Mouse (Mus musculus) hindbrain, embryonic 14.5 days (tissue): Measurements from ENCODE around the gene Hsd11b2. TPM values are rescaled to one million over a fixed set of nuclear protein-coding genes. Genes with fewer than 3 reads are reported as not detected.

Source experiments
- ATAC-seq: fragments of 200-750 bp; cut with Nextera tagmentation; 2 replicates; pipeline ENCODE4 v1.8.0; 2017; ENCODE audit warnings: moderate number of reproducible peaks, mild to moderate bottlenecking, moderate TSS enrichment, moderate library complexity; ENCODE audit not compliant: low FRiP score
- DNase-seq: peaks from one replicate; pipeline ENCODE4 v3.0.0-alpha.2; 2015; ENCODE audit warnings: low spot score
- H3K27ac ChIP-seq: fragments of 300-500 bp; sonication (generic); 2 replicates; pipeline ENCODE4 v1.5.1; 2014; ENCODE audit warnings: mild to moderate bottlenecking, moderate library complexity
- H3K27me3 ChIP-seq: fragments of 300-500 bp; sonication (generic); 2 replicates; pipeline ENCODE4 v1.6.1; 2014; ENCODE audit warnings: mild to moderate bottlenecking, low read length, mixed read lengths; ENCODE audit not compliant: control insufficient read depth, insufficient read depth
- H3K36me3 ChIP-seq: fragments of 300-500 bp; sonication (generic); replicated peaks from 2 replicates; pipeline ENCODE4 v1.6.1; 2014; ENCODE audit not compliant: control insufficient read depth, insufficient read depth
- H3K4me1 ChIP-seq: fragments of 300-500 bp; sonication (generic); replicated peaks from 2 replicates; pipeline ENCODE4 v1.6.1; 2014; ENCODE audit warnings: antibody characterized with exemption, low read length, mixed read lengths; ENCODE audit not compliant: control insufficient read depth, insufficient read depth
- H3K4me2 ChIP-seq: fragments of 300-500 bp; sonication (generic); replicated peaks from 2 replicates; pipeline ENCODE4 v1.6.1; 2014; ENCODE audit warnings: mild to moderate bottlenecking, moderate library complexity
- H3K4me3 ChIP-seq: fragments of 300-500 bp; sonication (generic); replicated peaks from 2 replicates; pipeline ENCODE4 v1.5.1; 2014; ENCODE audit warnings: mild to moderate bottlenecking, low read length
- H3K9ac ChIP-seq: fragments of 300-500 bp; sonication (generic); 2 replicates; pipeline ENCODE4 v1.6.1; 2014
- H3K9me3 ChIP-seq: fragments of 300-500 bp; sonication (generic); 2 replicates; pipeline ENCODE4 v1.6.1; 2016; ENCODE audit warnings: low read length; ENCODE audit not compliant: control insufficient read depth
- WGBS: fragments of 180-500 bp; shearing (Covaris S2); extraction: QIAGEN DNeasy Blood & Tissue Kit; methylation state at CpG from one replicate; pipeline ENCODE4 v1.1.7; 2014; 5-methylcytosine and 5-hydroxymethylcytosine counted together
- polyA plus RNA-seq: library from polyadenylated mRNA; unstranded; fragments of >200 nt; fragmentation: Nextera tagmentation; extraction: Ambion mirVana; gene quantifications from 2 replicates; pipeline ENCODE4 v1.2.1, GENCODE M21; 2014

Gene Hsd11b2
- polyA plus RNA-seq, 1 experiment from 2014 or later: 6.1 TPM

- no peak for DNase-seq
- Histone ChIP-seq H3K4me1 (no peaks in the 10 kb centered on the region), H3K4me3 (no peak overlapping the region), H3K4me2 (no peak overlapping the region), H3K9ac (no peak overlapping the region), H3K27ac (0 out of 2 replicates have a peak overlapping the region, but pooled peaks have one; percentile 4), H3K27me3 (no peaks in the 10 kb centered on the region), H3K9me3 (no peaks in the 10 kb centered on the region), H3K36me3 (peaks cover 10% of the 10 kb centered on the region; the same call in 1 of the 2 replicates)
- no peak for ATAC-seq
- WGBS: 88% methylated on average over 3 of the region's 3 CpGs
Observed at GRCm38 (mm10) chr8:105545249-105545648, 26.7 kb downstream of the Hsd11b2 start.

DNA sequence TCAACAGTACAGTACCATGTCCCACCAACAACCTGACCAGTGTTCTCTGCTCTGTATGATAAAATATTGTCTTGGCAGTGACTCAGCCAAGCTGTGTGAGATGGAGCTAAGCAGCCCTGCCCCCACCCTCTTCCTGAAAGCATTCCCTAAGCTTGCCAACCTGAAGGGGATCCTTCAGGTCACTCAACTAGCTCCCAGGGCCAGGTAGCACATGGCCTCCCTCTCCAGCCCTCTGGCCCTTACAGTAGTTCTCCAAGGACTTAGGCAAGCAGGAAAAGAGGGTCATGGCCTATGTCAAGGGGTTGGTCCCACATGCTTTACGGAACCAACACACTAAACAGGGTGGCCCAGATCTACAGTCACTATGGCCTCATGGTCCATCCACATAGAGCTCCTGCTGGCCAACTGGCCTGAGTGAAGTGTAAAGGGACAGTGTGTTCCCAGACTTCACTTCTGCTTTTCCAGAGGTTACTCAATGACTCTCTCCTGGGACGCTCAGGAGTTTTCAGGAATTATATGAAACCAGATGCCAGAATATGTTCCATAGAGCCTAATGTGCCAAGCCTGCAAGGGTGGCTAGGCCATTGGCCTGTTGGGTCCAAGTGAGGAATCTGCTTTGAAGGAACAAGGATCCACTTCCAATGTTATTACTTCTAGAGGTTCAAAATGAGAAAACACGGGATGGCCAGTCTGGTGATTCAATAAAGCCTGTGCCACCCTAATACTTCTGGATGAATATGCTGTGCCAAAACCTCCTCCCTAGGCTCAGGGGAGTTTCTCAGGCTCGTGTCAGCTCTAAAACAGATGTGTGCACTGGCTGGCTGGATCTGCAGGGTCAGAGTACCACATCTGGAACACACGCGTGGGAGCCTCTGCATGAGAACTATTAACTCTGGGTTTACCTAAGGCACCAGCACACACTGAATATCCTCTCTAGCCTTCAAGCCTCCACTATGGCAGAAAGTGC, 28.1 kb downstream of the Hsd11b2 start:
- Histone ChIP-seq H3K27ac (no peak overlapping the region), H3K36me3 (peaks cover 9% of the 10 kb centered on the region; the same call in 1 of the 2 replicates), H3K4me1 (no peaks in the 10 kb centered on the region), H3K4me3 (no peak overlapping the region), H3K9ac (no peak overlapping the region), H3K4me2 (no peak overlapping the region), H3K9me3 (no peaks in the 10 kb centered on the region), H3K27me3 (no peaks in the 10 kb centered on the region)
- DNase-seq (no peak), ATAC-seq (no peak)
- 88% methylated on average over 6 of the region's 6 CpGs for WGBS

GRCm38 (mm10) chr8:105549506-105549905, 31.0 kb downstream of the Hsd11b2 start:
- WGBS: 93% methylated on average over 1 of the region's 1 CpGs
- ATAC-seq (no peak), DNase-seq (no peak)
- Histone ChIP-seq H3K4me2 (no peak overlapping the region), H3K9me3 (no peaks in the 10 kb centered on the region), H3K27me3 (no peaks in the 10 kb centered on the region), H3K9ac (no peak overlapping the region), H3K27ac (no peak overlapping the region), H3K4me3 (no peak overlapping the region), H3K36me3 (0 out of 2 replicates have a peak, but pooled peaks cover 4% of the 10 kb centered on the region), H3K4me1 (no peaks in the 10 kb centered on the region)

- Histone ChIP-seq H3K9me3 (no peaks in the 10 kb centered on the region), H3K27ac (no peak overlapping the region), H3K27me3 (no peaks in the 10 kb centered on the region), H3K4me3 (no peak overlapping the region), H3K9ac (no peak overlapping the region), H3K36me3 (0 out of 2 replicates have a peak, but pooled peaks cover 4% of the 10 kb centered on the region), H3K4me1 (no peaks in the 10 kb centered on the region), H3K4me2 (no peak overlapping the region)
- 76% methylated on average over 2 of the region's 2 CpGs for WGBS
- DNase-seq (no peak), ATAC-seq (no peak)
Observed at GRCm38 (mm10) chr8:105550083-105550482, 31.5 kb downstream of the Hsd11b2 start.

- no peak overlapping the region for H3K27ac ChIP-seq
- no peak for DNase-seq
- no peak overlapping the region for H3K9ac ChIP-seq
- H3K27me3 ChIP-seq: no peaks in the 10 kb centered on the region
- H3K9me3 ChIP-seq: no peaks in the 10 kb centered on the region
- H3K4me3 ChIP-seq: no peak overlapping the region
- no peak for ATAC-seq
- WGBS: 91% methylated on average over 2 of the region's 2 CpGs
- H3K36me3 ChIP-seq: 0 out of 2 replicates have a peak, but pooled peaks cover 4% of the 10 kb centered on the region
- H3K4me2 ChIP-seq: no peak overlapping the region
- H3K4me1 ChIP-seq: no peaks in the 10 kb centered on the region
Observed at GRCm38 (mm10) chr8:105552032-105552431, 33.5 kb downstream of the Hsd11b2 start.

- WGBS: 83% methylated on average over 1 of the region's 1 CpGs
Observed at GRCm38 (mm10) chr8:105552824-105553223, 34.3 kb downstream of the Hsd11b2 start.

DNA sequence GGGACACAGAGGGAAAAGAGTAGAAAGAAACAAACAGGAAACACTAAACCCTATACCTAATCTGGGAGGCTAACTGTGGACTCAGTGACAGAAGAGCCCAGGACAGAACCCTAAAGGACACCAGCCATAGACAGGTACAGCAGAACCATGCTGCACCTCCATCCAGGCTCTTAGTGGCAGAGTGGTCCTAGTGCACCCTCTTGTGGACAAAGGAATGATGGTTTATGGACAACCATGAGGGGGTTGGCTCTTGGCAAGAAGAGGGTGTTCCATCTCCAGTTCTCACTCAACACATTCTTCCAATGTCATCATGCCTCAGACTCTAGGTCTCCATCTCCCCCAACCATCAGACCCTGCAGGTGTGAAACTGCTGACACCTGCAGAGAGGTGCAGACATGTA, 35.5 kb downstream of the Hsd11b2 start:
- ATAC-seq: peak; percentile 34; the same call in 1 of the 2 replicates
- Histone ChIP-seq H3K27me3 (no peaks in the 10 kb centered on the region), H3K4me1 (no peaks in the 10 kb centered on the region), H3K9me3 (no peaks in the 10 kb centered on the region), H3K4me2 (no peak overlapping the region), H3K4me3 (no peak overlapping the region), H3K9ac (no peak overlapping the region), H3K36me3 (peaks cover 11% of the 10 kb centered on the region; the same call in 1 of the 2 replicates), H3K27ac (no peak overlapping the region)
- peak; percentile 76 for DNase-seq

More at GRCm38 (mm10) chr8:105552824-105553223, 34.3 kb downstream of the Hsd11b2 start:
- Histone ChIP-seq H3K4me1 (no peaks in the 10 kb centered on the region), H3K4me3 (no peak overlapping the region), H3K27me3 (no peaks in the 10 kb centered on the region), H3K9ac (no peak overlapping the region), H3K27ac (no peak overlapping the region), H3K9me3 (no peaks in the 10 kb centered on the region), H3K4me2 (no peak overlapping the region), H3K36me3 (0 out of 2 replicates have a peak, but pooled peaks cover 4% of the 10 kb centered on the region)
- DNase-seq: no peak
- no peak for ATAC-seq

- Histone ChIP-seq H3K9ac (no peak overlapping the region), H3K36me3 (peaks cover 8% of the 10 kb centered on the region; the same call in 1 of the 2 replicates), H3K4me2 (no peak overlapping the region), H3K27ac (no peak overlapping the region), H3K27me3 (no peaks in the 10 kb centered on the region), H3K4me1 (no peaks in the 10 kb centered on the region), H3K4me3 (no peak overlapping the region), H3K9me3 (no peaks in the 10 kb centered on the region)
- 58% methylated on average over 3 of the region's 3 CpGs for WGBS
- DNase-seq (no peak), ATAC-seq (peak; percentile 34; the same call in 1 of the 2 replicates)
Observed at GRCm38 (mm10) chr8:105555230-105555629, 36.7 kb downstream of the Hsd11b2 start.

DNA sequence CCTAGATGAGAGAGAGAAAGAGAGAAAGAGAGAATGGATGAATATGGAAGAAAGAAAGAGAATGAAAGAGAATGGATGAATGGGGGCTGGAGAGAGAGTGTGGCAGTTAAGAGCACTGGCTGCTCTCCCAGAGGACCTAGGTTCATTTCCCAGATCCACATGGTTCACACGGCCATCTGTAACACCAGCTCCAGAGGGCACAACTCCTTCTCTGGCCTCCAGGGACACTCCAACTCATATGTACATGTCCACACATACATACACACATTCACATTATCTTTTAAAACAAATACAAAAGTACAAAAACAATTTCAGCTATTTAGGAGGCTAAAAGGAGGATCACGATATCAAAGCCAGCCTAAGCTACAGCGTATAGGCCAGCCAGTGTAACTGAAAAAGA, 44.3 kb downstream of the Hsd11b2 start:
- no peak overlapping the region for H3K4me2 ChIP-seq
- ATAC-seq: no peak

More for the DNA sequence above, 44.3 kb downstream of the Hsd11b2 start:
- no peak overlapping the region for H3K4me3 ChIP-seq
- peaks cover 21% of the 10 kb centered on the region; the same call in 1 of the 2 replicates for H3K36me3 ChIP-seq
- DNase-seq: no peak
- no peaks in the 10 kb centered on the region for H3K27me3 ChIP-seq
- no peak overlapping the region for H3K9ac ChIP-seq
- H3K9me3 ChIP-seq: no peaks in the 10 kb centered on the region
- 86% methylated on average over 3 of the region's 3 CpGs for WGBS
- no peak overlapping the region for H3K27ac ChIP-seq
- peaks cover 28% of the 10 kb centered on the region for H3K4me1 ChIP-seq
